Mouse (Mus musculus) thymus, adult 2 months (tissue): ENCODE data around the gene Dcaf11.

Experiments
- CTCF ChIP-seq: fragments of 200-500 bp; IDR thresholded peaks from 2 replicates; pipeline ENCODE4 v1.5.1; 2012; ENCODE audit warnings: mild to moderate bottlenecking, control low read depth, low read length, moderate library complexity, borderline replicate concordance; ENCODE audit not compliant: control insufficient read depth, poor library complexity, insufficient read depth; ENCODE audit errors: extremely low read depth
- POLR2A ChIP-seq: fragments of 200-500 bp; IDR thresholded peaks from 2 replicates; pipeline ENCODE4 v1.6.1; 2012; ENCODE audit warnings: mild to moderate bottlenecking, low read length, control low read depth, moderate library complexity; ENCODE audit not compliant: control insufficient read depth, poor library complexity, insufficient read depth; ENCODE audit errors: extremely low read depth

- TF ChIP-seq POLR2A = no peak
- TF ChIP-seq CTCF = no peak
Measured at GRCm38 (mm10) chr14:55524785-55525184, 35.0 kb upstream of the Dcaf11 start, which contains the start of gene Nrl.
